Mouse (Mus musculus): Measurements from ENCODE around the gene Cfdp1. TPM values are rescaled to one million over a fixed set of nuclear protein-coding genes. Genes with fewer than 3 reads are reported as not detected.

The Cfdp1 gene
- total RNA-seq, 2 experiments from 2014 or later, result 35.2 to 36.1 TPM

DNA sequence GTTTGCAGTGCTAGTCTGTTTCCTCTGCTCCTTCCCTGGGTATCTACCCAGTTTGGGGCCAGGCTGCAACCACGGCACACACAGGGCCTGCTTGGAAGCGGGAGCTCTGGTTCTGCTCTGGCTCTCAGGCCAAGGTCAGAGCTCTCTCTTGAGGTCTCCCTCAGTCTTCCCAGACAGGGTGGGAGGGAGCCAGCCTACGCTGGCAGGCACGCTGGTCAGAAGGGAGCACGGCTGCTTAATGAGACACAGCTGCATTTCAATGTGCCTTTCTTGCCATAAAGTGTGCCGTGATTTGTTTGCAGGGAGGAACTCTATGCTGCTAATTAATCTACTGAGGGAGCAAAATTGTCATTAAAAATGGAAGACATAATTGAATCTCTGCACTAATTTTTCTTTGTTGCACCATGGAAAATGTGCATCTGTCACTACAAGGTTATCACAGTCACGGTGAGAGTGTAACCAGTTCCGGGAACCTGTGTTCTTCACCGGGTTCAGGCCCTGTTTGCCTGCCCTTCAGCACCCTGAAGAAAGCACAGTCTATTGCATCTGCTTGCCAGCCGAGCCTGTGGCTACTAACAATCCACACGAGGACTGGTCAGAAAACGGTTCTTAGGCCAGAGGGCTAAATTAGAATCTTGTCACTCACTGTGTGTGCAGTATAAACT is 84.2 kb downstream of the Cfdp1 start:
- DNase-seq, result peak in 1 of 2 experiments; percentile 75

DNA sequence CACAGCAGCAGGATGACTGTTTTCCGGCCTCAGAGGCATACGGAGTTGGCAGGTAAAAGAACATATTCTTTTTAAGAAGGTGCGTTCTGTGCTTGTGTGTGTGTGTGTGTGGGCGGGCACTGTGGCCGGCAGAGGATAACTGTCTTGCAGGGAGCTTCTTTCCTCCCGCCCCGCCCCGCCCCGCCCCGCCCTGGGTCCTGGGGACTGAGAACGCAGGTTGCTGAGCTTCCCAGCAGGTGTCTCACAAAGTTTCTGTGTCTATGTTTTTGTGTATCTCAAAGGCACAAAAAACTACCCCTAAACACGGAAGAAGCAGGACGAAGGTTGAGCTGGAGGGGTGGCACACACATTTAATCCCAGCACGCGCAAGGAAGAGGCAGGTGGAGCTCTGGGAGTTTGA is 84.8 kb downstream of the Cfdp1 start:
- DNase-seq, result no peak

DNA sequence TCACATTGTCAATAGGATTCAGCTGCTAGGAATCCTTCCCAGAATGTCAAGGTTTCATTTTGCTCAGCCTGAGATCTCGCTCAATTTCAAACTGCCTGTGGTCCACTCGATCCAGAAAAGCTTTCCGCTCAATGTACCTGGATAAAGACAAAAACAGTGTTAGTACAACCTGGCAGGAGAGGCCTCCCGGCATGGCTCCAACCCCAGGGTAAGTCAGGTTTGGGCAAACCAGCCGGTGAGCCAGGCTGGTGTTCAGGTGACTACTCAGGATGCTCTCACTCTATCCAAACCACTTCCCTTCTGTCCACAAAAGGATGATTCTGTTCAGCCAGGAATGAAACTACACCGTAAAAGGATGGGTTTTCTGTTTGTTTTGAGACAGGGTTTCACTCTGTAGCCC is 85.4 kb downstream of the Cfdp1 start:
- no peak for DNase-seq

DNA sequence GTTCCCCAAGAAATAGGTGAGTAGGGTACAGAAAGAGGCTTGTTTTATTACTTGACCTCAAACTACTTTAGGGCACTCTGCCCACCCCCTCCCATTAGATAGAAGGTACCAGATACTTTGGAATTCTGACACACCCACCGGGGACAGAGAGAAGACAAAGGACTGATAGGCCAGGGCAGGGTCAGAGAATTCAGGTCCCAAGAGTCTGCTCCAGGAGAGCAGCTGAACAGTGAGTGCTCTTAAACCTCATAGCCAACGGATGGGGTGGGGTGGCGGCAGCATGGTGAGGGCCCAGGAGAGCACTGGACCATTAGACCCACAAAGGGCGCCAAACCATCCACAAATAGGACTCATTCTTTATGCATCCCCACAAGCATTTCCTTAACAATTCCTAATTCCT is 88.5 kb downstream of the Cfdp1 start:
- no peak for DNase-seq

DNA sequence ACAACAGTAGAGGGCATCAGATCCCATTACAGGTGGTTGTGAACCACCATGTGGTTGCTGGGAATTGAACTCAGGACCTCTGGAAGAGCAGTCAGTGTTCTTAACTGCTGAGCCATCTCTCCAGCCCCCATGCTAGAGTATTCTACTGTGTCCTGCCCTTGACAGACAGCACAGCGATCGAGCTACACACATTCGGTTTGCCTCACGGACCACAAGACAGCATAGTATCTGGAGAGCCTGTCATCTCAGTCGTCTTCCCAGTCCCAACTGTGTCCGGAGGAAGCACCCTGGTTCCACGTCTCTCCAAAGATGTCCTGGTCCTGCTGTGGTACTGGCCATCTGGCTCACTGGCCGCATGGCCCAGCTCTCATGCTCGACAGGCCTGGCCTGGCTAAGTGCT is 89.0 kb downstream of the Cfdp1 start:
- DNase-seq, result no peak

DNA sequence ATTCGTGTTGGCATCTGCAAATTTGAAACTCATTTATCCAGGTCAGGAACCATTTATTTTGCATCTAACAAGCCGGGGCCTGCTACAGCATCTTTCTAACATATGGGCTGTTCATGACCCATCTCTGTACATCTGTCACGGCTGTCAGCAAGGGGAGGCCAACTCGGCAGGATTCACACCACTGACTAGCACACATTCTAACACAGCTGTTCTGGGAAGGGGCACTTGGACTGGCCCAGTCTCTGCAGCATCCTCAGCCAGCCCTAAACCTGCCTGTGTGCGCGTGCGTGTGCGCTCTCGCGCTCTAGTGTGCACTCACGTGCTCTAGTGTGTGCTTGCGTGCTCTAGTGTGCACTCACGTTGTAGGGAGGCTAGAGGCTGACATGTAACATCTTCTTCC is 93.4 kb downstream of the Cfdp1 start:
- no peak for DNase-seq

DNA sequence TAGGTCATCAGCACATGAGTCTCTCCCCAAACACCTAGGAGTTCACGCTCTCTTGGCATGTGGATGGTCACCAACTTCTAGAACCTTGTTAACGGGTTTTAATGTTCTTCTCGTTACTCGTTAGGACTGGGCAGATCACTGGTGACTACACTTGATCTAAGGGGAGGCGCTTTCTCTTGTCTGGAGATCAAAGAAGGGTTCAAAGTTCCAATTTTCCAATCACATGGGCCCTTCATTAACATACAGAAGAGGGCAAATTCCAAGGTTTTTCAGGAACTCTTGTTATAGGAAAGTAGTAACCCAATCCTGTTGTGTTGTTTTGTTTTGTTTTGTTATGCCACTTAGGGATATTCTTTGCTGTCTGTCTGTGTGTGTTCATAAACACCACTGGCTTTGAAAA is 95.3 kb downstream of the Cfdp1 start:
- DNase-seq, result no peak

DNA sequence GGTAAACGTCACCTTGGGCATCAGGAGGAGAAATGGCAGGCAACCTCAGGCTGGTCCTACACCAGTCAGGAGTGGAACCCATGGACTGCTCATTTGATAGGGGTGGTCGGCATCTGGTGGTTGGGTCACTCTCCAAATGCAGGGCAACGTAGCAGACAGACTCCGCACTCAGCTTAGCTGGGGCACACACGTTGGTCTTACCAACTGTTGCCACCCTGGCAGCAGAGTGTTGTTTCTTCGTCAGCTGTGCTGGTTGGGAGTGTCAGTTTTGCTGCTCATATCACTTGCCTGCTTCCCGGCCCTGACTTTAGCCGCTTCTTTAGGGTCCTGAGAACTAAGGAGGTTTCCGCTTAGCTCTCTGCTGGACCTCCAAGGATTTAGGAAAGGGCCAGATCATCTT is 96.5 kb downstream of the Cfdp1 start:
- no peak for DNase-seq

DNA sequence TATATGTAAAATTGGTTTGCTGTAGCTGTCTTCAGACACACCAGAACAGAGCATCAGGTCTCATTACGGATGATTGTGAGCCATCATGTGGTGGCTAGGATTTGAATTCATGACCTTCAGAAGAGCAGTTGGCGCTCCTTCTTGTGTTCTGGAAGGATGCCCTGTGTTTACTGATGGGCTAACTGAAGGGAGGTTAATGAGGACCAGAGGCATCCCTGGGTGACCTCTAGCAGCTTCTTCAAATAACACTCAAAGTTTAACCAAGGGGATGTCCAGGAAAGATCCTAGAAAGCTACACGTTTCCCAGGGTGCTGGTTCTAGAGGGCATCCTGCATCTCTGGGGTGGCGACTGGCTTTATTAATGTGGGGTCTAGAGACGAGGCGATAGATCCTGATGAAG is 99.4 kb downstream of the Cfdp1 start:
- DNase-seq, result no peak

DNA sequence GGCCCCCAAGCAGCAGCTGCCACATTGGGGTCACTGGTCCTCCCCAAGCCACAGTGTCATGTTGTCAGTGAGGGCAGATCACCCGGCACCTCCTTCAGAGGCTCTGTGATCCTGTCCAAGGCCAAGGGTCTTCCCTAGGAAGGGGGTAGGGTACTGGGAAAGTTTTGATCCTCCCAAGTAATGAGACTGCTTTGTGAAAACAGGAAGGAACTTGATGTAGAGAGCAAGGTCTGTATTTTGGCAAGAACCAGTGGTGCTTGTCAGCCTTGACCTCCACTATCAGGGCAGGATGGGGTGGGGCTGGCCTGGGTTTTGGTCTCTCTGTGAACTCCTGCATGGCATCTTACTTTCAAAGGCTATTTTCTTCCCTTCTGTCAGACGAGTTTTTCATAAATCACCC is 100.0 kb downstream of the Cfdp1 start:
- DNase-seq, result no peak

DNA sequence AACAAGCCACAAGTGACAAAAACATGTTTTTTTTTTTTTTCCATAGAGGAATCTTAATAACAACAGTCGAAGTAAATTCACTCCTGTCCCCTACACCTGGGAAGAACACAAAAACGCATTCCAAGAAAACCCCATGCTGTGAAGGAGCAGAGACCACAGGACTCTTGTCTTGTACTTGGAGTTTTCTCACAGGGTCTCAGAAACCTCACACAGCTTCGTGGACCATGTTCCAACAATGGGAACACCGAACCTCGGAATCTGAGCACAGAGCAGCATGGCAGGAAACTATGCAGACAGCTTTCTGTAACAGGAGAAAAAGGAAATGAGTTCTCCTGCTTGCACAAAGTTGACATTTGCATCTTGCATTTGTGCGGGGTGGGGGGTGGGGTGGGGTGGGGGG is 105.3 kb downstream of the Cfdp1 start:
- no peak for DNase-seq

DNA sequence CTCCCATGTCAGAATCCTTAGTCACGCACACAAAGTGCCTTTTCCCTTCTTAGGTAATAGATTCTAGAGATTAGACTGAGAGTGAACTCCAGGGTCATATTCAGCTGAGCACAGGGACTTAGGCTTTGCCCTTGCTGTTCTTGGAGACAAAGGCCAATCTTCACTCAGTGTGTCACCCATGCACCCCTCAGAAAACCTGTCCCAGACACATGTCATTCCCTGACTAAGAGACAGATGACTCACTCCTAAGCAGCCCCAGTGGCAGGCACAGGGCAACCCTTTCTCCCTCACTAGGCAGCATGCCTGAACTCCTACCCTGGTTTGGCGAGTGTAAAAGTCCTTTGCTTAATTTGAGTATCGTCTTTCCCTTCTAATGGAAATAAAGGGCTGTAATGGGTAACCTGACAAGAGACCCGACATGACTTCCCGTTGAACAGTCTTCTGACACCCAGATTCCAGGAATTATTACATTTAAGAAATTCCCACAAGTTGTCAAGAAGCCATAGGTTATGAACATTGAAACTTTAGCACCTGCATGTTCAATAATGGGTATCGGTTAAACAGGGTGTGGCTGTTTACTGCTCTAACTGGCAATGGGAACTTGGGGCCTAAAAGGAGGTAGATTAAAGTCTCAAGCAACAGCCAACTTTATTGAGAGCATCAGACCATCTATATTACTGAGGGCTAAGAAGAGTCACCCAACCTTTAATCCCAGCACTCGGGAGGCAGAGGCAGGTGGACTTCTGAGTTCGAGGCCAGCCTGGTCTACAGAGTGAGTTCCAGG is 106.0 kb downstream of the Cfdp1 start:
- no peak for DNase-seq

DNA sequence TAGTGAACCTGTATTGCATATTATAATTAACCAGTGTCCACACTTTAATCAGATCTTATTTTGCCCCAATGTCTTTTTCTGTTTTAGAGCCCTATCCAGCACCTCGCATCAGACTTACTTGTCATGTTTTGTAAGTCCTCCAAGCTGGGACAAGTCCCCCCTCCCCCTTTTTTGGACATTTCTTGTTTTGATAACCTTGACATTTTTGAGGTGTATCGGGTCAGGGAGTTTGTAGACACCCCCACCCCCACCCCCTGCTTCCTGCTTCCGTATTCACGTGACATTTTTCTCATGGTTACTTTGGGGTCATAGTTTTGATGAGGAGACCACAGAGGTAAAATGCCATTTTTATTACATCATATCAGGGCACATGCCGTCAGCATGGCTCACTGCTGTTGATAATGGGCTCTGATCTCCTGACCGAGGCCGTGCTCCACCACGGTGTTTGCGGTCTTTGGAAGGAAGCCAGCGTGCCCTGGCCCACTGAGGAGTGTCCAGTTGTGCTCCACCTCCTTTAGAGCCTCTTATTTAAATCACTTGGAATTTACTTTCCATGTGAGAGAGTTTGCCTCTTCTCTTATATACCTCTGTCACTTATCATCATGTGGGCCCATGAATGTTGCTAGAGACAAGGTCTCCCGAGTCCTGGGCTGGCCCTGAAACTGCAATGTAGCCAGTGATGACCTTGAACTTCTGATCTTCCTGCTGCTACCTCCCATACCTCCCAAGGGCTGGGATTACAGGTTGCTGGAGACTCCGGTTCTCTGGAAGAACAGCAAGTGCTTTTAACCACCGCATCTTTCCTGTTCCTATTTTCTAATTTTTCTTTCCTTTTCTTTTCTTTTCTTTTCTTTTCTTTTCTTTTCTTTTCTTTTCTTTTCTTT is 107.3 kb downstream of the Cfdp1 start:
- no peak for DNase-seq

DNA sequence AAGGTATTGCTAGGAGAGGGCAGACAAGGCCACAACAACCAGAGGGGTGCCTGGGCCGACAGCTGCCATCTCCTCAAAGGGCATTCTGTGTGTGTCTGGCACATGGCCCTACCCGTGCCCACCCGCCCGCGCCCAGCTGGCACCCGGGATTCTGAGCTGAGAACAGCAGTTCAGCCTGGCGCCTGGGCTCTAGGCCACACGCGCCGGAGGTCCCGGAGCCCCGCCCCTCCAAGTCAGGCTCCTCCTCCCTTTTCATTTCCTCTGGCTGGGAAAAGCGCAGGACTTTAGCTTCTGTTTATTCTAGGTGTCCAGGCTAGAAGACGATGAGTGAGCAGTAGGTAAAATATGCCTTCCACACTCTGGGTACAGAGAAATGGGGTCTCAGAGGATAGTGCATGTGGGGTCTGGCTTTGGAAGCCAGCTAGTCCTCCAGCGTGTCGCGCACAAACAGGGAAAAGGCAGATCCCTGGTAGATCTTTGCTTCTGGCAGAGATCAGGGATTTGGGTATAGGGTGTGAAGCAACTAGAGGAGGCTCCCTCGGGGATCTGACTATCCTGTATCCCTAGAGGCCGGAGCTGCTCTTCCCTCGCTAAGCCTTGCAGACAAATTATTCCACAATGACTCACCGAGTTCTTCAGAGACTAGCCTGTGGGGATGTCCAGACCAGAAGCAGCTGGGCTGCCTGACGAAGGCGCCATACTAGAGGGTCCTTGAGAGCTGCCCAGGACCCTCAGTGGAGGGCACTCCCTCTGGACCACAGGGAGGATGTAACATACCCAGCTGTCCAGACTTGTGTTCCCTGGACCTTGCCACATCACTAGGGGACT is 108.3 kb downstream of the Cfdp1 start:
- DNase-seq, result peak; percentile 84 to 89

DNA sequence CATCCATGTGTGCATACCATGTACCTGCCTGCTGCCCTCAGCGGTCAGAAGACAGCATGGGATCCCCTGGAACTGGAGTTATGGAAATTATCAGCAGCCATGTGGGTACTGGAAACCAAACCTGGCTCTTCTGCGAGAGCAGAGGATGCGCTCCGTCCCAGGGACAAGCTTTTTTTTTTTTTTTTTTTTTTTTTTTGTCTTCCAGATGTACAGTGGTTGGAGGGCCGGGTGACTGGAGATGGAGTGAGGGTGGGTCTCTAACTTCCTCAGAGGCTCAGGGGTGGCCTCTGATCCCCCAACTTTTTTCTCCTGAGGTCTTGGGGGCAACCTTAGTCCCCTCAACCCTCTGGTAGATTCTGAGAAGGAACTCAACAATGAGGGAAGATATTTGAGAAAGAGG is 109.0 kb downstream of the Cfdp1 start:
- DNase-seq, result no peak

DNA sequence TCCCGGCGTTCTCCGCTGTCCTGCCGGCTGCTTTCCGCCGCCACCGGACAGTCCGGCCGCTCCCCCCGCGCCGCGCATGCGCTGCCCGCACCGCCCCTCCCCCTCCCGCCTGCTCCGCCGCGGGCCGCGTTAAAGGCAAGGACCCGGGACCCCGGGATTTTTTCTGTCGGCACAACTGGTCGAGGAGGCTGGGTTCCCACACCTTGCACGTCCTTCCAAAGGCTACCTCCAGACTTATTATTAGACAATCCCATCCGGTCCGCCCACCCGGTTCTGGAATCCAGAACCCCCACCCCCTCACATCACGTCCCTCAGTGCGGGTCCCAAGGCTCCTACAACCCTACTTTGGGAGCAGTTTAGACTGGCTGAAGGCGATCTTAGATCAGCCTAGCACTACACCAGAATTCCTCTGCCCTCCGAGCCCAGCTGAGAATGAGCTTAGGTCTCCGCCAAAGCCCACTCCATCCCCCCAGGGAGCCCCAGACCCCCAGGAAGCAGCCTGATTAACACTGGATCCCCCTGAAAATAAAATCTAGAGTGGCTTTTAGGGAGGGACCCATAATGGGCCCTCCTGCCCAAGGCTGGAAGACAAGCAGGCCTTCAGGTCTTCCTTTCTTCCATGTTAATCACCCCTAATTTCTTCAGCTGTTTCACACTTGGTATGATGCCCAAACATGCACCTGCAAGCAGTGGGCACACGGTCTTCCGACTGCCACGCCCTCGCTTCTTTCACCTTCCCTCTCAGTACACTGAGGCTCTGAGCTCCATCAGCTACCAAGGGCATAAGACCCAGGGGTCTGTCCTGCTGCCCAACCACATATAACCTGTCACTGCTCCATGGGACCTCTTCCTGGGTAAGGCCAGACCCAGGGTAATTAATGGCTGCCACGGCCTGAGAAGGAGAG is 110.0 kb downstream of the Cfdp1 start, which contains the start of gene Bcar1:
Bcar1 (minus strand) TSS at position 18 of the 905 bp plus-strand sequence.
- peak; percentile 82 to 86 for DNase-seq

DNA sequence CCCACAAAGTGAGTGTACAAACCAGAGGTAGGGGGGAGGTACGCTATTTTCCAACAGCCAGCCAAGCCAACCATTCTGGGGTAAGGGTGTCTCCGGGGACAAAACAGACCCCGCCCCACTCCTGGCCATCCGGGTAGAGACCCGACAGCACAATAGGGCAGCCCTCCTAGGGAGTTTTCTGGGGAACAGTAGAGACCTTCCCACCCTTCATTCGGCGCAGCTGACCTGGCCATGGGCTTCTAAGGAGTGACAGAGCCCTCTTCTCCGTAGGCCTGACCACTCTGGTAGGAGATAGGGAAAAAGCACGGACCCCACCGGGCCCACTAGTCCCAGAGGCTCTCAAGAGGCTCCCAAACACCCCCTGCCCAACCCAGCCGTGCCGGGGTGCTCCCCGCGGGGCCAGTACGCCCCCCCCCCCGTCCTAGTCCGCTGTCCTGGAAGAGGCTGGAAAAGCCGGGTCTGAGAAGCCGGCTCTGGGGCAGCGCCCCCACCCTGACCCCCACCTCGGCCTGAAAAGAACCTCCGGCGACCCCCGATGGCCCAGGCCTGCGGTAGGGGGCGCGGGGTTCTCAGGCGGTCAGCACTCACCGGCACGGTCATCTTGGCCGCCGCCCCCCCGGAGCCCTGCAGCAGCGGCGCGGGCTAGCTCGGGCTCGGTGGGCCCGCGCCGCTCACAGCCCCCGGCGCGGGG is 110.8 kb downstream of the Cfdp1 start:
- no peak for DNase-seq

DNA sequence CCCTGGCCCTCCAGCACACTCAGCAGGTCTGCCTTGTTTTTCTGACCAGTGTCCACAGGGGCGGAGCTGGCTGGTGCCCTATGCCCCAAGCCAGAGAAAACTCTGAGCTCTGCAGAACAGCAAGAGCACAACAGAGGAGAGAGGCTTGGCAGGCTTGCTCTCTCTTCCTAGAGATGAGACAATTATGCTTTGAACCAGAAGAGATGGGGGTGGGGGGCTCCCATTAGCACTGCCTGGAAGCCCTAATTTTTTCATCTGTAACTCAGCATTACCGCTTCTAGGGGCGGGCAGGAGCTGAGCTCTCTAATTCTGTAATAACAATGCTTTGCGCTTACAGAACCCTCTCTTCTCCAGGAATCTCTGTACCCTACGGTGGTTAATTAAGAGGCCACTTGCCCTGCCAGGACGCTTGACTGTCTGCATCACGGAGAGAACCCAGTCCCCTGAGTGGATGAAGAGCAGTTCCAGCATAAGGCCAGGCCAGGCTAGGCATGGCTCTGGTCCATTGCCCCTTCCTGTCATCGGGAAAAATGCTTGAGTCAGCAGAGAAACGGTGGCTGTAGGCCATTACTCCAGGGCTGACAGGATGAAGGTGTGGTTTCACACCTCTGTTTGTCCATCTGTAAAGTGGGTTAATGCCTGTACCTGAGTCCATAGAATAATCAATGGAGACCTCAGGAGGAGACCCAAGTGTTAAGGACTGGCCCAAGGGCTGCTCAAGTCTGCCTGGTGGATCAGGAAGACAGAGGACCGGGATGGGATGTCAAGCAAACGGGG is 111.6 kb downstream of the Cfdp1 start:
- no peak for DNase-seq

DNA sequence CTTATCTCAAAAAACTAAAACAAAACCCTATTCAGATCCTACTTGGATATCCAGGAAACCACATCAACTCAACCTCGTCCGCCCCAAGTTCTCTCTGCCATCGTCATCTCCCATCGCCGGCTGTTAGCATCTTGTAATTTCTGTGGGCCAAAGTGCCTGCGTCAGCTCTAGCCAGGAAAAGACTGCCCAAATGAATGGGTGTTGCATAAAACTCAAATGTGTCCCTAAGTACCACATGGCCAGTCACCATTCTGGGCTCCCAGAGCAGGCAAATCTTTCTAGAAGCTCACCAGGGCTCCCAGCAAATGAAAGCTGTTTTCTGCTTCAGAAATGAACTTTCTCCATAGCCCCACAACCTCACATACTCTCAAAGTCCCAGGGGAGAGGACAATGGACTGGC is 112.5 kb downstream of the Cfdp1 start:
- DNase-seq, result no peak

Data from heart, adult 18-20 months (tissue).